In the genomic region with DNA sequence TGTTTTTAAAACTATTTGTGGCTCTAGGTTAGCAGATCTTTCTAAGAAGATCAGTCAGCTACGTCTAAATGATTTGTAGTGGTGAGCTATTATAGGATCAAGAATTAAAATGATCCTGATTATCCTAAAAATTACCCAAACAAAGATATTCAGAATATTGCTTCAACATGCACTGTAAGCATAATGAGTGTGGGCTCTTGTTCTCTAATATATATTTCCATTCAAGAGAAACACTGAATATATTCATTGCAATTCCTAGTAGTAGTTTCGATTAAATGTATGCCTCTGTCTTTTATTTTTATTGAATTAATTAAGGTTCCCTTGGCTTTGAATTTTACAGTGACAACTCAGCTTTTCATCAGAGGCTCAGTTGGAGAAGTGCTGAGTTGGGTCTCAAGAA, we compare ENCODE assay signal across 25 mouse cellular contexts.
"Had no signal": no experiment of that assay in that cellular context is flagged by ENCODE, and none has a peak within 500 bp of the region (broad histone marks: within the 10 kb centered on the region; RNA-seq: fewer than 3 reads in every experiment).

No protein-coding gene starts in this region.

- H3K4me2 ChIP-seq: heart, embryonic 11.5 days; heart, embryonic 13.5 days; heart, embryonic 15.5 days; hindbrain, embryonic 13.5 days; hindbrain, embryonic 15.5 days; kidney, embryonic 15.5 days; limb, embryonic 13.5 days; limb, embryonic 15.5 days; liver, embryonic 12.5 days had no signal

- H3K9ac ChIP-seq: heart, embryonic 13.5 days; heart, embryonic 15.5 days; hindbrain, embryonic 13.5 days; hindbrain, embryonic 15.5 days; kidney, embryonic 15.5 days; limb, embryonic 13.5 days; limb, embryonic 15.5 days; liver, embryonic 12.5 days; liver, embryonic 14.5 days had no signal

- H3K36me3 ChIP-seq: heart, embryonic 13.5 days; heart, embryonic 15.5 days; hindbrain, embryonic 13.5 days; hindbrain, embryonic 15.5 days; kidney, embryonic 15.5 days; limb, embryonic 13.5 days; limb, embryonic 15.5 days; liver, embryonic 12.5 days had no signal

- H3K27ac ChIP-seq: heart, adult 2 months; heart, embryonic 13.5 days; heart, embryonic 15.5 days; hindbrain, embryonic 15.5 days; hindbrain, postnatal 0 days; kidney, embryonic 15.5 days; kidney, postnatal 0 days; limb, embryonic 13.5 days; limb, embryonic 15.5 days; liver, embryonic 12.5 days; liver, embryonic 14.5 days had no signal

- DNase-seq: gastrocnemius, postnatal 14 days; gastrocnemius, postnatal 36 days; heart, adult 11 months; heart, adult 2 months; heart, postnatal 14 days; heart, postnatal 36 days; kidney, adult 11 months; kidney, adult 2 months; kidney, adult 9 months; kidney, postnatal 14 days; kidney, postnatal 36 days; left cerebral cortex, postnatal 4 days had no signal

- H3K27me3 ChIP-seq: heart, embryonic 13.5 days; heart, embryonic 15.5 days; hindbrain, embryonic 13.5 days; hindbrain, embryonic 15.5 days; kidney, embryonic 15.5 days; limb, embryonic 13.5 days; limb, embryonic 15.5 days; liver, embryonic 12.5 days had no signal

- H3K4me3 ChIP-seq: heart, adult 2 months; heart, embryonic 13.5 days; heart, embryonic 15.5 days; hindbrain, embryonic 13.5 days; hindbrain, embryonic 15.5 days; kidney, embryonic 15.5 days; limb, embryonic 13.5 days; limb, embryonic 15.5 days; liver, embryonic 12.5 days had no signal

- ATAC-seq: hindbrain, postnatal 0 days; intestine, embryonic 16.5 days; liver, embryonic 12.5 days had no signal

- H3K4me1 ChIP-seq: heart, embryonic 13.5 days; heart, embryonic 15.5 days; hindbrain, embryonic 13.5 days; hindbrain, embryonic 15.5 days; kidney, embryonic 15.5 days; limb, embryonic 13.5 days; limb, embryonic 15.5 days; liver, embryonic 12.5 days had no signal

- H3K9me3 ChIP-seq: heart, embryonic 13.5 days; heart, embryonic 15.5 days; hindbrain, embryonic 13.5 days; hindbrain, embryonic 15.5 days; kidney, embryonic 15.5 days; limb, embryonic 13.5 days; limb, embryonic 15.5 days; liver, embryonic 12.5 days had no signal
